Mouse (Mus musculus) adrenal gland, adult (tissue): ENCODE measurements around the gene Bcl2l10.

Source experiments
- DNase-seq, 2 experiments: peaks; one replicate each; pipeline ENCODE4 v3.0.0; 2022 to 2023; ENCODE audit warnings: low spot score in 1 of 2; ENCODE audit not compliant: inconsistent age in 2 of 2

The Bcl2l10 gene

DNA sequence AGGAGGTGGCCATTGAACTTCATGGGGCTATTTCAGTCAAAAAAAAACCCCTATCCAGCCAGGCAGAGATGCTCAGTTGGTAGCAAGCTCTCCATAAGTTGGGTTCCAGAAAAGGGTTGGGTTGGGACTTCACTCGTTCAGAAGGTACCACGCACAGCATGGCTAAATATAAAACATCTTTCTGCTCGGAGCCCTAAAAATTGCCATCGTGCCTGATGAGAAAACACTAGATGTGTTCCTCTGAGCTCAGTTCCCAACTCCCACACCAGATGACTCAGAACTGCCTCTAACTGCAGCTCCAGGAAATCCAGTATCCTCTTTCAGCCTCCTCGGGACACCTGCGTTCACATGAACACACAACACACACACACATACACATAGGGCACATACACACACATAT, 9.5 kb upstream of the Bcl2l10 start:
- DNase-seq: no peak

DNA sequence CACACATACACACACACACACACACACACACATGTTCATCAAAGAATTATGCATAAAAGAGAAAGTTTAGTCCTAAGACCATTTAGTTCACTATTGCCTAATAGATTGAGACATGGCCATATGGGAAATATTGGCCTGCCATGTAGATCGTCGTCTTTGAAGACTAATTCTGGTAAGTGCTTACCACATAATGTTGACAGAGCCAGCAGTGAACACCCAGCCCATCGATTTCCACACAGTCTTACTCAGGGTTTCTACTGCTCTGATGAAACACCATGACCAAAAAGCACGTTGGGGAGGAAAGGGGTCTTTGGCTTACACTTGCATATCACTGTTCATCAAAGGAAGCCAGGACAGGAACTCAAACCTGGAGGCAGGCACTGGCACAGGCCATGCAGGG, 5.1 kb upstream of the Bcl2l10 start:
- peak in 1 of 2 experiments; percentile 42 for DNase-seq

DNA sequence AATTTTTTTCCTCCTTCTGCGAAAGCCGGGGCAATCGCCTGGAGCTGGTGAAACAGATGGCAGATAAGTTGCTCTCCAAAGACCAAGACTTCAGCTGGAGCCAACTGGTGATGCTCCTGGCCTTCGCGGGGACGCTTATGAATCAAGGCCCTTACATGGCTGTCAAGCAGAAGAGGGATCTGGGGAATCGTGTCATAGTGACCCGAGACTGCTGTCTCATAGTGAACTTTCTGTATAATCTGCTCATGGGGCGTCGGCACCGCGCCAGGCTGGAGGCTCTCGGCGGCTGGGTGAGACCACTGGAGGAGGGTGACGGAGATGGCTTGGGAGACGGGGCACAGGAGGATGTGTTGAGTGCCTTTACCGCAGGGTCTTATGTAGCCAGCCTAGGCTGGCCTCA, 508 bp downstream of the Bcl2l10 start:
- peak in 1 of 2 experiments; percentile 51 for DNase-seq

DNA sequence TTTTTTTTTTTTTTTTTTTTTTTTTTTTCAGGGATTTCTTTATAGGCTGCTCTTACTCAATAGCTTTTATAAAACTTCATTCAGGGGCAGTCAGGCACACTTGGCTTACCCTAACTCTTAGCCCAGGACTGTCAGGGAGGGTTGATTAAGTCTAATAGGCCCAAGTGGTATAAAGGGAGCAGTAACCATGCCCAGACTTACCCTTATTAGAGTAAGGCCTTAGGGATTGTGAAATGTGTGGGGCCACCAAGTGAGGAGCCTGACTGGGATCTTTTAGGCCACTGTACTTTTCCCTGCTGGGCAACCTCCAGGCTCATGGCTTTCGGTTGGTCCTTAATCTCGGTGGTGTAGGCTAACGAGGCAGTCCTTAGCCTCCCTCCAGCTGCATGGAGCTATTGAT, 1.1 kb downstream of the Bcl2l10 start:
- peak in 1 of 2 experiments; percentile 49 for DNase-seq

DNA sequence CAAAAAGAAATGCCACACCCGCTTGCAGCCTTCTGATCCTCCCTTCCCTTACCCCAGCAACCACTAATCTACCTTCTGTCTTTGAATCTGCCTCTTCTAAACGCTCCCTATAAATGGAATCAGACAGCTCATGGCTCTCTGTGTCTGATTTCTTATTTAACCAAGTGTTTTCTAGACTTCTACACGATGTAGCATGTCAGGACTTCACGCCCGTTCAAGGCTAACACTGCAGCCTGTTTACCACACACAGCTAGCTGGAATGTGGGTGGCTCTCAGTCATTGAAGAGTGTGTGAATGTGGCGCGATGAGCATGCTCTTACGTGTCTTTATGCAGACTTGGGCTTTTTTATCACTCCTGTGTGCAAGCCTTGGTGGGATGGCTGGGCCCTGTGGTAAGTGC, 5.5 kb downstream of the Bcl2l10 start:
- no peak for DNase-seq

DNA sequence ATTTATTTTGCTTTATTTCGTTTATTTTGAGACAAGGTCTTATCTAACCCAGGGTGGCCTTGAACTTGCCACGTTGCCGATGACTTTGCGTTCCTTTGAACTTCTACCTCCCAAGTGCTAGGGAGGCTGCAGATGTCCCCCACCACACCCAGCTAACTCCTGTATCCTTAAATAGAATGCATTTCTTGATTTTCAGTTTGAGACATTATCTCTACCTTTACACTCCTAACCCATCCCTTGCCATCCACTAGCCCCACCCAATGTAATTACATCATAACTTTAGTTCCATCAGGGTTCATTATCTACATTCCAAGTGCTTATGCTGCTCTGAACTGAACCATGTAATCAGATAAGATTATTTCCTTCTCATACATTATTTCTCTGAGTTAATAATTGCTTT, 8.2 kb downstream of the Bcl2l10 start:
- no peak for DNase-seq

DNA sequence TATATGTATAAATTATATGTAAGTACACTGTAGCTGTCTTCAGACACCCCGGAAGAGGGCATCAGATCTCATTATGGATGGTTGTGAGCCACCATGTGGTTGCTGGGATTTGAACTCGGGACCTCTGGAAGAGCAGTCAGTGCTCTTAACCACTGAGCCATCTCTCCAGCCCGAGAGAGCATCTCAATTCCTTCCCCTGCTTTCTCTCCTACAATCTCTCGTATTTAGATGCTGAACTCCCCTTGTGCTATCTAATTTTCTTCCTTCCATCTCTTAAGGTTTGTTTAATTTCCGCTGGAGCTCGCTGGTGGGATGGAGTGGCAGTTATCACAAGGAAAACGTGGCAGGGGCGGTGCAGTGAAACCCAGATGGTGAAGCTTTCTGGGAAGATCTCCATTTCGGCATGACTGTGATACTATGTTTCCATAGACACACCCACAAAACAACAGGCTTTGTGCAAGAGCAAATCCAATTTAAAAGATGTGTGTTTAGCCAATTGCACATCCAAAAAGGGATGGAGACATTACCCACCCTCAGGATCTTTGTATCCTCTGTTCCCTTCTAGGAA, 9.6 kb downstream of the Bcl2l10 start:
- no peak for DNase-seq

DNA sequence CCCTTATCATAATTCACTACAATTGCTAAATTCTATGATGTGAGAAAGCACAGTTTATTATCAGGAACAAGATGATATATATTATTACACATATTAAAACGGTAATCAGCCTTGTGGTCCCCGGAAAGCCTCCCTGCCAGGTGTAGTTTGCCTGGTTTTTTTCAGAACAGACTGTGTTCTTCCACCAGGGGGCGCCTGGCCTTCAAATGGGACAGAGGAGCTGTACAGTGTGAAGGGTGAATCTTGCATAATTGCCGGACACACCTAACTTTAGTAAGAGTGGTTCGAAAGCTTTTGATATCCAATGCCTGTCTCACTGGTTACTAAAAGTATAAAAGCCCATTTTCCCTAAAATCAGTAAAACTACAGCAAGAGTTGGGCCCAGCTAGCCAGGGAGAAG, 14.1 kb downstream of the Bcl2l10 start:
- peak; percentile 68 to 91 for DNase-seq

DNA sequence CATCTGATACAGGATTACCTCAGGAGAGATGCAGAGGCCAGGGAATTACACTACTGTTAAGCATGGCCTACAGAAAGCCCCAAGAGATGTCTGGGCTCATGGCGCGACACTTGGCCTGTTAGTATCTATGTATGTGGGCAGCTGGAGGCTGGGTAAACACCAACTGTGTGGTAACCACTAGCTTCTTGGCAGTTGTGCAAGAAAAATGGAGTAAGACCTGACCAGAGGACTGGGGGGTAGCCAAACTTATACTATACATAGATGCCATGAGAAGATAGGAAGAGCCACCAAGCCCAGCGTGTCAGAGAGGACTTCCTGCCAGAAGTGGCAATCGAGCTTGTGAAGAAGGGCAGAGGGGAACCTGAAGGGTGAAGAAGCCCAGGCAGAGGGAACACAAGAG, 14.6 kb downstream of the Bcl2l10 start:
- no peak for DNase-seq

DNA sequence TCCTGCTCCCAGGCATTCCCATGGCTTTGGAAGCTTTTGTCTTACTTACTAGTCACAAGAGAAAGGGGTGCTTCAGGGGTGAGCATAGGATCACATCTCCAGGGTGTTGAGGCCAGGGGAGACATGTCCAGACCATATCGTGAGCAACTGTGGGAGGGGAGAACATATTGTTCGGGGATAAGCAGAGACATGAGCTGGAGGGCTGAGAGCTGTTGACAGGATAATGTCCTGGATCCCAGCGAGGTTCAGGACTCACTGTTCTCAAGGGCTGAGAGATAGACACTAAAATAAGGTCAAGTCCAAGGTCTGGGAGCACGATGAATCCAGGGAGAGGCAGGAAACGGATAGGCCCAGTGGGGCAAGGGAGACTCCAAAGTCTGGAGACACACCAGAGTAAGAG, 15.4 kb downstream of the Bcl2l10 start:
- DNase-seq: peak; percentile 78 to 84

DNA sequence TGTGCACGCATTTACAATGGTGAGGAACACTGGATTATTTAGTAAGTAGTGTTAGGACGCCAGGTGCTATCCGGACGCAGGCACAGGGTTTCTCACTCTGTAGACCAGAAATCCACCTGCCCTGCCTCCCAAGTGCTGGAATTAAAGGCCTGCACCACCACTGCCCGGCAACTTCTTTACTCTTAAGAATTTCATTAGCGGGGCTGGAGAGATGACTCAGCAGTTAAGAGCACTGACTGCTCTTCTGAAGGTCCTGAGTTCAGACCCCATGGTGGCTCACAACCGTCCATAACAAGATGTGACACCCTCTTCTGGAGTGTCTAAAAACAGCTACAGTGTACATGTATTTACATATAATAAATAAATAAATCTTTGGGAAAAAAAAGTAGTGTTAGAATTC, 16.1 kb downstream of the Bcl2l10 start:
- DNase-seq: peak in 1 of 2 experiments; percentile 22

DNA sequence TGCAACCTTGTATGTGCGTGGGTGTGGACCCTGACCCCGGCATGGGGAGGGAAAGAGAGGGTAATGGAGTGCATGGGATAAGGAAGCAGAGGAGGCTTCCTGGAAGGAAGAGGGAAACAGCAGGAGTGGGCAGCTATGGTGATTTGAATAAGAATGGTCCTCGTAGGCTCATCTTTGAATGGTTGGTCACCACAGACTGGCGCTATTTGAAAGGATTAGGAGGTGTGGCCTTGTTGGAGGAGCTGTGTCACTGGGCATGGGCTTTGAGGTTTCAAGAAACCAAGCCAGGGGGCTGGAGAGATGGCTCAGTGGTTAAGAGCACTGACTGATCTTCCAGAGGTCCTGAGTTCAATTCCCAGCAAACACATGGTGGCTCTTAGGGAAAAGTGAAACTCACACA, 17.6 kb downstream of the Bcl2l10 start:
- DNase-seq: no peak

DNA sequence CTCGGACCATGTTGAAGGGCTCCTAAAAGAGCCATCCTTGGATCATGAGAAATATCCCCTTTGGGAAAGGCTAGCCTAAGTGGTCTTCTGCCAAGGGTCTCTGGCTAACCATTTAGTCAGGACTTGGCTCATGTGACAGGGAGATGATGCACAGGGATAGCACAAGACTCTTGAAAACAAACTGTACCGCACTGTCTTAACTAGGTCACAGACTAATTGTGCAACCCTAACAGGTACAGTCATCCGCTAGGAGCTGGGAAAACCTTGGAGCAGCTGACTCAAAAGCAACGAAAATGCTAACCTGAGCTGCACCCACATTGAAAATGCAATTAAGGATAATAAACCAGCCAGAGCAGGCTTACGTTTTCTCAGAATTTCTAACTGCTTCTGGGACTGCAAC, 18.6 kb downstream of the Bcl2l10 start:
- peak; percentile 65 to 81 for DNase-seq

DNA sequence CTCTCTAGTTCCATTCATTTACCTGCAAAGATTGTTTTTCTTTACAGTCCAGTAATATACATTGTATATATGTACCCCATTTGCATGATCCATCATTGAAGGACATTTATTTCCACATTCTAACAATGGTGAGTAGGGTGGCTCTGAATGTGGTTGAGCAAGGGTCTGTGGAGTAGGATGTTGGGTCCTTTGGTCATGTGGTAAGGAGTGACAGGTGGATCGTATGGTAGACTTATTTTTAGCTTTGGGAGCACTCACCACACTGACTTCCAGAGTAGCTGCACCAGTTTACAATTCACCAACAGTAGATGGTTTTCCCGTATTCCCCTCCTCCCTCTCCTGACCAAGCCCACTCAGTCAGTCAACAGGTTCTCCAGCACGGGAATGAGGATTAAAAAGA, 21.2 kb downstream of the Bcl2l10 start:
- no peak for DNase-seq

DNA sequence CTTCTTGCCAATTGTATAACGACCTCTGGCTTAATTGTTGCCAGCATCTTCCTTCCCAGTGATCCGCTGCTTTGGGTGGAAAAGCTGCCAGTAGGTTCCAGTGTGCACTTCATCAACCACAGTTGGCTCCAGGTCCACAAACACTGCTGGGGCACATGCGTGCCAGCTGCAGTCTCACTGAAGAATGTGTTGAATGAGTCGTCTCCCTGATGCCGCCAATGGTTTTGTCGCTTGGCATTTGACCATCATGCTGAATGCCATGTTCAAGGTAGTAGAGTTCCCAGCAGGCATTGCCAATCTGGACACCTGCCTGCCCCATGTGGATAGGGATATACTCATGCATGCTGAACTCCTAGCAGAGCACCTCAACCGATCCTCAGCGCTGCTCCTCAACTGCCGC, 28.0 kb downstream of the Bcl2l10 start:
- DNase-seq: no peak

DNA sequence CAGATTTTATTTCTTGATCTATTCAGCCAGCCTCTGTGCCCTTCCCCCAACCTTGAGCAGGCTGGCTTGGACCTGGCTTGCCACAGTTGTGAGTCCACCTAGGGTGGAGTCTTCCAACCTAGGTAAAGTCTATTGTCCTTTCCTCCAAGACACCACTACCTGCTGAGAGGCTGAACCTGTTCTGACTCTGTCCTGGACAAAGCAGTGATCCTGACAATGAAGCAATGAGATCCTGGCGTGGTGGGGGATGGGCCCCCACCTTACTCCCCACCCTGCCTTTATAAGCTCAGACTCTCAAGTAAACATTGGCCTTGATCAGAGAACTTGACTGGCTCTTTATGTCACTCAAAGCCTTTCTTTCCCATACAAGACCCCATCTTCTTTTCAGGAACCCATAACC, 28.9 kb downstream of the Bcl2l10 start:
- DNase-seq: no peak

DNA sequence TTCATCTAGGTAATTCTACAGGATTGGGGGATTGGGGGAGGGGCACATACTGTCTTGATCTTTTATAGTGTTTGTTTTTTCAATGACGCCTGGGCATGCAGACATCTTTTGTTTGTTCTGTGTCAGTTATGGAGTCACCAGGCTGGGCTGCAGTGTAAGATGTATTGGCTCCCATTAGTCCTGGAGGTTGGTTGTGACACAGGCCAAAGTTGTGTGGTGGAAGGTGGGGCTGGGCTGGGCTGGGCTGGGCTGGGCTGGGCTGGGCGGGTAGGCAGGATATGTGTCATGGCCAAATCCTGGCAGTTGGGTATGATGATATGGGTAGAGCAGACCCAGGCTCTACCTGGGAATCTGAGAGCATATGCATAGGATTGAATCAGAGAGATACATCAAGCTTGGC, 31.2 kb downstream of the Bcl2l10 start:
- no peak for DNase-seq

DNA sequence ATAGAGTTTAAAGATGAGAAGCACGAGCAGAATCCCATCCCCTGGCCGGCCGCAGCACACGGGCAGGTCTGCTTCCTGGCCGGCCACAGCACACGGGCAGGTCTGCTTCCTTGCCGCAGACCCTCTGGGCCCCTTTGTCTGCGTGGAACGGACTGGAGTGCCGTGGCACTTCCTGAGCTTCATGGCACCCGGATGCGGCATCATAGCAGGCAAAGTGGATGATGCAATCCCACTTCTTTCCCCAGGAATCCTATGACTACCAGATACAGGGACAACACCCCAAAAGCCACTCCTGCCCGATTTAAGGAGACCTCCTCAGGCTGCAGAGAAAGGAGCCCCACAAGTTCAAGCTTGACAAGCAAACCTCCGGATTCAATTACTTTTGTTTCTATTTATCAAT, 35.3 kb downstream of the Bcl2l10 start:
- no peak for DNase-seq

DNA sequence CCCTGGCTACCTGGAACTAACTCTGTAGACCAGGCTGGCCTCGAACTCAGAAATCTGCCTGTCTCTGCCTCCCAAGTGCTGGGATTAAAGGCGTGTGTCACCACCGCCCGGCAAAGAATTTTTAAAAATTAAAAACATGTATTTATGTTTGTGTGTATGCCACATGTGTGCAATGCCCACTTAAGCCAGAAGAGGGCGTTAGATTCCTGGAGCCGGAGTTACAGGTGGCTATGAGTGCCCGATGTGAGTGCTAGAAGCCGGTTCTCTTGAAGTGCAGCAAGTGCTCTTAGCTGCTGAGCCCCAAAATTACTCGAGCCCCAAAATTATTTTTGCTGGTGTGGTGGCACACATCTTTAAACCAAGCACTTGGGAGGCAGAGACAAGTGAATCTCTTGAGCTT, 36.2 kb downstream of the Bcl2l10 start:
- DNase-seq: no peak

DNA sequence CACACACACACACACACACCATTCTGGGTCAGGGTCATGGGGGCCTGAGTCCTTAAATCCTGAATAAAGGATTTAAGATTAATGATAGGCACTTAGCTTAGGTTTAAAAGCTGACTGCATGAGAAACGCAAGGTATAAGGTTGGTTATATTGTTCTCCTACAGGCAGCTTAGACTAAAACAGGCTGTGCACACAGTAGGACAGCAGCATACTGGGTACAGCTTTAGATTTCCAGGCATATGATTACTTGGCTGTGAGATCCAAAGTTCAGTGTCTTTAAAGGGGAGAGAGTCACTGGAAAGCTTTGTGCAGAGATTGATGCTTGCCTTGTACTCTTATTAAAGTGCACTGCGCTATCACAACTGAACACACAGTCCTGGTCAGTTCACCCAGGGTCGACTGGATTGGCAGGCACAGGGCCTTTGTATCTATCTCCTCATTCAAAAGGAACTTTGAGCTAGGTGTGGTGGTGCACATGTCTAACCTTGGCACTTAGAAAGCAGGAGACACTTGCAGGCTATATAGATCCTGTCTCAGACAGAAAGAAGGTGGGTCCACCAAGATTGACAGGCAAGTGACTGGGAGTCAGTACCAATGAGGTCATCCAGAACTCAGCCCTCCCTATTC, 36.9 kb downstream of the Bcl2l10 start:
- DNase-seq: no peak

DNA sequence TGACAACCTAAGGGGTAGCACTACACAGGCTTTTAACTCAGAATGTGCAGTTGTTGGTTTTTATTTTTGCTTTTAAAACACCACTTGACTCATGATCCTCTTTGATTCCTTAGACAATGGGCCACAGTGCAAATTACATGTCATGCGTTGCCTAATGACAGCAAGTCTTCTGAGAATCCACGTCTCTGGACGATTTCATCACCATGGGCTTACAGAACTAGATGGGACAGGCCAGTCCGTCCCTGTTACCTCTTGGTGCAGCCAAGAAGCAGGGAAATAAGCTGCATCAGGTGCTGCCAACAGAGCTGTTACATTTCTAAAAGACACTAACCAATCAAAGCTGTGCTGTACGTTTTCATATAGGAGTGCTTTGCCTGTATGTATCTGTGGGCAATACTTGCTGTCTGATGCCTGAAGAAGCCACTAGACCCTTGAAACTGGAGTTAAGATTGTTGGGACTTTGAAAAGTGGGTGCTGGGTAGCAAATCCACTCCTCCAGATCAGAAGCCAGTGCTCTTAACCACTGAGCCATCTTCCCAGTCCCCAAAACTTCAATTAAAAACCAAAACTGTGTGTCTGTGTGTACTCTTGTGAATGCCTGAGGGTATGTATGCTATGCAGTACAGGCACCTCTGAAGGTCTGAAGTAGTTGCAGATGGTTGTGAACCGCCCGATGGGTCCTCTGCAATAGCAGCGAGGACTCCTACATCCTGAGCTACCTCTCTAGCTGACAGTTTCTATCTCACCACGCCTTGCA, 37.8 kb downstream of the Bcl2l10 start:
- peak in 1 of 2 experiments; percentile 51 for DNase-seq

DNA sequence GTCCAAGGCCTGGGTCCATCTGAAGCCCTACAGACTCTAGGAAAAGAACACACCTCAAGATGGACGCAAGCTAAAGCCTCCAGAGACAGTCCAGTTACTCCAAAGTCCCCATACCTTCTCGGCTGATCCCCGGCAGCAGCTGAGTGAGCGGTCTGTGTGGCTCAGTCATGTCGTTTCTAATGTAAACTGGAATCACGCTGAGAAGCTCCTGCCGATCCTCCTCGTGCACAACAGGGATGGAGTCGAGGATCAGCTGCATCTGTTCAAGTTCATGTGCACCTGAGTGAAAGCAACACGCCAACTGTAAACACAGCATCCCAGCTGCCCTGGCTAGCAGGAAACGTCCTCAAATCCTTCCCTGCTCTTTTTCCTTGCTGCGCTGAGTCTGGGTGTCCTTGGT, 45.7 kb downstream of the Bcl2l10 start:
- DNase-seq: no peak

DNA sequence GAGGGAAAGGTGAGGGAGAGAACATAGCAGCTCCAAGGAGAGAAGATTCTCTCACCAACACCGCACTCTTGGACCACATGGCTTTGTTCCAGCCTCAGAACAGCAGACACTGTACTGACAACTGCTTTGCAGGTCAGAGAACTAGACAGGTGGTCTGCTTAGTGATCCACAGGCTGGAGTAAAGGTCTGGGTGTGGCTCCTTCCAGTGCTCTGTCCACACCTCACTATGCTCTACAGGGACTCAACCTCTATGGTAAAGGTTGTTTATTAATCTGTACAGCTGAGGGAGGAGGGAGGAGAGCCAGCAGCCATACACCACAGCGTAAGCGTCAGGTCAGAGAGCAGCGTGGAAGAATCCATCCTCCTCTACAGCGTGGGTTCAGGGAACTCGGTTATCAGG, 48.4 kb downstream of the Bcl2l10 start:
- DNase-seq: no peak
